Mouse (Mus musculus) monocyte, adult 2 months (primary cell): Measurements from ENCODE around the gene Rest.

Experiments
- DNase-seq, 2 experiments: peaks; one replicate each; pipeline ENCODE4 v3.0.0; 2022; ENCODE audit warnings: low spot score in 2 of 2, low read depth in 1 of 2

Rest gene

GRCm38 (mm10) chr5:77262105-77262504 is 3.2 kb upstream of the Rest start:
- DNase-seq, result no peak

DNA sequence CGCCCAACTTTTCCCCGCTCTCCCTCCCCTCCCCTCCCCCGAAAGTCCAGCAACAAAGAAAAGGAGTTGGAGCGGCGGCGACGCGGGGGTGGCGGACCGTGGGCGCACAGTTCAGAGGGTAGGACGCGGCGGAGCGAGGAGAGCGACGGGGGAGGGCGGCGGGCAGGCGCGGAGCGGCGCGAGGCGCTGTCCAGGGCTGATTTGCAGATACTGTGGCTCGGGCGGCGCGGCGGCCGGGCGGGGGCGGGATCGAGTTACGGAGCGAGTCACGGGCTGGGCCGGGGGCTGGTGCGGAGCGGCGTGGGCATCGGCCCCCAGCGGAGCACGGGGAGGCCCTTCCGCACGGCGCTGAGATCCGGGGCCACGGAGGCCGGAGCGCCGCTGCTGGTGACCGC is 377 bp downstream of the Rest start:
- peak in 1 of 2 experiments; percentile 12 for DNase-seq

GRCm38 (mm10) chr5:77266066-77266885 is 985 bp downstream of the Rest start:
- DNase-seq, result no peak

DNA sequence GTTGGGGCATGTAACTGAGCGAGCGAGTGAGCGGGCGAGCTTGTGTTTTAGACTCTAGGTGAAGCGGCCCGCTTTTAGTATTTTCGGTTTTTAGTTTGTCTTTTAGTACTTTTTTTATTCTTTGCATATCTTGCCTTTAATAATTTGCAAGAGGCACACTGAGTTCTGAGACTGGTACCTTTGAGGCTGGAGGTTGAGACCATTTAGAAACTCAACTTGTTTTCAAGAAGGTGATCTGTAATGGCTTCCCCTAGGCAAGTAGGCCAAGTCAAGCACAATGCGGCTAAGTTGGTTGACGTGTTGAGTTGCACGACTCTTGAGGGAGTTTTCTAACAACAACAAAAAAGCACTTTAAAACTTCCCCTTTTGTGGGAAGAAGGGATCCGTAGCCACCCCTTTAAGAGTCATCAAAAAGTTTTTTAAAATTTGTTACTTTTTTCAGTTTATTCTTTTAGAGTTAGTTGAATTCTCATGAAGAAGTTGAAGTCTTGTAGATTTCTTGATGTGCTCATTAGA is 1.7 kb downstream of the Rest start:
- peak in 1 of 2 experiments; percentile 28 for DNase-seq

DNA sequence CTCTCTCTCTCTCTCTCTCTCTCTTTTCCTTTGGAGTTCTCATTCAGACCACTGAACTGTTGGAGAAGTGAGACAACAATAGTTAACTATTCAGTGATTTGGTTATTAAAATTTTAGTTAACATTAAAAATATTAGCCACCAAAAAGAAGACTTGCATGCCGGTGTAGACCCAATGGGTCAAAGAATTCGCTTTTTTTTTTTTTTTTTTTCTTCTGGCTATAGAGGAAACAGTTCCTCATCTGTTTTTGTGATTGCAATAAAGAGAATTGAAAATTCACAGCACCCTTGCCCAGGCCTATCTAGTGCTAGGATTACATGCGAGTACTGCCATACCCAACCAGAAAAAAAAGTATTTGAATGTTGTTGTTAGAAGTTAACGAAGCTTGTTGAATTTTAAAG is 2.1 kb downstream of the Rest start:
- no peak for DNase-seq

DNA sequence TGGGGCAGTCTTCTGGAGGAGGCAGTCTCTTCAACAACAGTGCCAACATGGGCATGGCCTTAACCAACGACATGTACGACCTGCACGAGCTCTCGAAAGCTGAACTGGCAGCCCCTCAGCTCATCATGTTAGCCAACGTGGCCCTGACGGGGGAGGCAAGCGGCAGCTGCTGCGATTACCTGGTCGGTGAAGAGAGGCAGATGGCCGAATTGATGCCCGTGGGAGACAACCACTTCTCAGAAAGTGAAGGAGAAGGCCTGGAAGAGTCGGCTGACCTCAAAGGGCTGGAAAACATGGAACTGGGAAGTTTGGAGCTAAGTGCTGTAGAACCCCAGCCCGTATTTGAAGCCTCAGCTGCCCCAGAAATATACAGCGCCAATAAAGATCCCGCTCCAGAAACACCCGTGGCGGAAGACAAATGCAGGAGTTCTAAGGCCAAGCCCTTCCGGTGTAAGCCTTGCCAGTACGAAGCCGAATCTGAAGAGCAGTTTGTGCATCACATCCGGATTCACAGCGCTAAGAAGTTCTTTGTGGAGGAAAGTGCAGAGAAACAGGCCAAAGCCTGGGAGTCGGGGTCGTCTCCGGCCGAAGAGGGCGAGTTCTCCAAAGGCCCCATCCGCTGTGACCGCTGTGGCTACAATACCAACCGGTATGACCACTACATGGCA is 2.8 kb downstream of the Rest start:
- no peak for DNase-seq

- DNase-seq, result no peak
These were observed 4.1 kb downstream of the Rest start for GRCm38 (mm10) chr5:77269399-77269798.

GRCm38 (mm10) chr5:77273151-77273550 is 7.9 kb downstream of the Rest start:
- DNase-seq, result no peak

DNA sequence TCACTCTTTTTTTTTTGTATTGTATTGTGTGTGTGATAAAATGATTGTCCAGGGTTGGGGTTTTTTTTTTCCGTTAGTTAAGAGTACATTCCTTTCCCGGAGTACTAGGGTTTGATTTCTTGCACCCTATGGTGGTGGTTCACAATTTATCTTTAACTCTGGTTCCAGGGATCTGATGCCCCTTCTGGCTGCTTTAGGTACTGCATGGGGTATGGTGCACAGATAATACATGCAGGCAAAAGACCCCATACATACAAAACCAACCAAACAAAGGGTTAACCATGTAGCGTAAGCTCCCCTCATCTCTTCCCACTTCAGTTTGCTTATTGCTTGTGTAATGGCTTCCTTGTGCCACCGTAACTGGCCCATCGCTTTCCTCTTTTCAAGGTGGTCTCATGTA is 10.7 kb downstream of the Rest start:
- no peak for DNase-seq

DNA sequence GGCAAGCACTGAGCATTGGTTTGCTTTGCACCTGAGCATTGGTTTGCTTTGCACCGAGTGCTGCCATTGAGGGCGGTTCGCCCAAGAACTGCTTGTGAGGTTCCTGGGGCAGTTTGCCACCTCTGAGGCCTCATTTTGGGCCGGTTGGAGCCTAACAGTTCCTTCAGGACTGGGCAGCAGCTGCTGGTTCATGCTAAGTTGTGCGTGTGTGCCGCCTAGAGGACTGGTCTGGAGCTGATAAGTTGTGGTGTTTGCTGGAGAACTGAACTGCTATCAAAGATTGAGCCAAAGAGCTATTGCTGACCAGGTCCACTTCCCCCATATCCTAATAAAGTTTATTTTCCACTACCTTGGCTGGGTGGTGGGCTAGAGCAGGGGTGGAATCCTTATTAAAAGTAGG is 11.9 kb downstream of the Rest start:
- DNase-seq, result no peak

- DNase-seq, result no peak
These were observed 16.4 kb downstream of the Rest start for GRCm38 (mm10) chr5:77281518-77282174.

GRCm38 (mm10) chr5:77282242-77282641 is 17.0 kb downstream of the Rest start:
- no peak for DNase-seq

DNA sequence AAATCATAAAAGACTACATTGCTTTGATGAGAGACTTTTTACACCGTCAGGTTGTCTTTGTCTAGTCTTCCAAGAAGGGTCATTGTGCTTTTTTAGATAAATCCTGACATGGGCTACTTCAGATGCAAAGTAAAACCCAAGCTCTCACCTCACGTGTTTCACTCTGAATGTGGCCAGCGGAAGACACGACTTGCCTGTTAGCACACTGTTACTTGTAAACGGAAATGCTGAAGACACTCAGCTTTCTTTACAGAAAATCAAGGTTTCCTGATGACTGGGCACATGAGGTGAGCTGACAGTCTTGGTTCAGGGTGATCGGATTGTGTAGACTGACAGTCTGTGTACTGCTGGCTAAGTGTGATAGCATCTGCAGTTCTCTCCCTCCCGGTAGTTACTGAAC is 20.4 kb downstream of the Rest start:
- no peak for DNase-seq

DNA sequence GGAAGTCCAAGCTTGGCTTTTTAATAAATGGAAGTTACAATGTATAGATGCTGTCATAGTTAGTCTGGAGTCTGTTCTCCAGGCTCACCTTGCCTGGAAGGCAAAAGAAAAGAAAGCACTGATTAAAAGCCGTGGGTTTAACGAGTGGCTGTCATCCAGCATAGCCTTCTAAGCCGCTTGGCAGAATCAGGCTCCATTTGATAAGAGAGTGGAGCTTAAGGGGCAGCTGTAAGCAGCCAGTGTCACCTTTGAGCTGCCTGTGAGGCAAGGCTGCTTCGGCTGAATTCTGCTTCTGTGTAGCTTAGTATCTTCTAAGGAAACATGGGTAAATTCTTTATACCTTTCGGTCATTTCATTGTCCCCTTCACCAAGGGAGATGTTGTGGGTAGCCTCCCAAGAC is 21.6 kb downstream of the Rest start:
- DNase-seq, result no peak

DNA sequence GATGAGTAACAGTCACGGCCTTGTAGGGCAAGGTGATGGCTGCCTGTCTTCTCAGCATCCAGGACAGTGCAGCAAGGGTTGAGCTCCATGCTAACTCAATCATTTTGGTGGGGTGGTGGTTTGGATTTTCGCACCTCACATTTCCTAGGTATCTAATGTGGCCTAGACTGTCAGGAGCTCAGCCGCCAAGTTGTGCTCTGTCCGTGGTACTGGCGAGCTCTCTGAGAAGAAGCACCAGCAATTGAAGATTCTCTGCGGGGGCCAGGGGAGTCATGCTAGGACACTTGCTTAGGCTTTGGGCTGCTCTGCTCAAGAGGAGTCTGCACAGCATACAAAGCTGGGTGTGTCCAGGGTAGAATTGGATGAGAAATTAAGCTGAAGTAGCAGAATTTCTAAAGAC is 22.6 kb downstream of the Rest start:
- no peak for DNase-seq

DNA sequence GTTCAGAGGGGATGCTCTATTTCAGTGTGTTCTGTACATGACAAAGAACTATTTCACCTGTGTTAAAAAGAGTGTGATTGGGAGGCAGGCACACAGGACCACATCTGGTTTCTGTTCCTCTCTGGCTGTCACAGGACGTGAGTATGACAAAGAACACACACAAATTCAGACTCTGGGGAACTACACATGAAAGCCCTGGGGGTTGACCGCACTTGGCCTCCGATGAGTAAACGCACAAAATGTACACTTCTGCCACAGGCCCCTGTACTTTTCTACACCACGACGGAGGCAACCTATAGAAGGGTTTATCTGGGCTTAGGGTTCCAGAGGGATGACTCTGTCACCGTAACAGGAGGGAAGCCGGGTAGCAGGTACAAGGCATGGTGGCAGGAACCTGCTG is 24.4 kb downstream of the Rest start:
- peak in 1 of 2 experiments; percentile 12 for DNase-seq

GRCm38 (mm10) chr5:77290606-77291005 is 25.3 kb downstream of the Rest start:
- no peak for DNase-seq

DNA sequence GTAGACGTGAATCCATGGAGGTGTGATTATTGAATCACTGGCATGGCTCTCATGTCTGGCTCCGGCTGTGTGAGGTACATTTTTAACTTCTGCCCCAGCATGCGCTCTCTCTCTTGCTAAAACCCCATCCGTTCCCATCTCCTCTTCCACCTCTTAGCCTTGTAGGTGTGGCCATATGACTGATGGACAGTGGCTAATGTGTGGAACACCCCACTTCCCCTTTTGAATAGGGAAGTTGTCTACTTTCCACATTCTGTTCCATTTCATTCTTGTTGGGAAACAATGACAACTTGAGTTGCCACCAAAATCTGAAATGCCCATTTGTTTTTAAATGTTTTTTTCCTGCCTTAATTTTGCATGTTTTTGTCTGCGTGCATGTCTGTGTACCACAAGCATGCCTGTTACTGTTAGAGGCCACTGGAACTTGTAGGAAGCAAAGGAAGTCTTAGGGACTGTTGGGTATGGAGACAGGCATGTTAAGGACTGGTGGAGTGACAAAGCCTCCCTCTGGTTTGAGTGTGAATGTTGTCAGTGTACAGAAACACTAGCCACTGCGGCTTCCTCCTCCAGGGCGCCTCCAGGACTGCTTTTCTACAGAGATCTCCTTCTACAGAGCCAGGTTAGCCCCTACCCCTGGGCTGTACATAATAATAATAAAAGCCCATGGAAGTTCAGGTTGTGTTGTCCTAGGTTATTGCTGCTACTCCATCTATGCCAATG is 27.7 kb downstream of the Rest start:
- peak; percentile 21 to 36 for DNase-seq

DNA sequence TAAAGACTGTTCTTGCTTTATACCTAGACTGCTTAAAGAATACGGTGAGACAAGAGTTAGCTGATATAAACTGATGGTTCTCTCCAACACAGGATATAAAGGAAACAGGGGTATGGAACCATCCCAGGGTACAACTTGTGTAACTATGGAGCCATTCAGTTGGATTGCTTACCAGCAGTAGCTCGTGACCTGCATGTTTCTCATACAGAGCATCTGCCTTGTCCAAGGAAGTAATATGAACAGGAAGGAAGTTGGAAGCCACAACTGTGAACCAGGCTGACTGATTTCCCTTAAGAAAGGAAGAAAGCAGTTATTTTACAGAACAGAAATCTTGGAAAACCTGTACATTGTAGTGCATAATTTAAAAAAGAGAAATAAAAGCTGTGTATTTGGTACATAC is 34.2 kb downstream of the Rest start:
- DNase-seq, result no peak

- DNase-seq, result no peak
These were observed 36.1 kb downstream of the Rest start for GRCm38 (mm10) chr5:77301296-77301903.
